Mouse (Mus musculus) myocyte (in vitro differentiated cells): ENCODE data around the gene Rdh9.
"Not testable (repeated sequence)": the region's sequence is repeated elsewhere in the genome, so short reads cannot be mapped to it uniquely, and the experiment has no call there.

ENCODE experiments used
- CEBPB ChIP-seq: IDR thresholded peaks from 2 replicates; pipeline ENCODE4 v1.6.1; 2011; ENCODE audit warnings: mild to moderate bottlenecking, moderate library complexity; ENCODE audit not compliant: poor library complexity, insufficient read depth, severe bottlenecking
- MYOD1 ChIP-seq, 3 experiments: IDR thresholded peaks; one replicate each; pipeline ENCODE4 v1.6.1; 2011; ENCODE audit warnings: control low read depth in 2 of 3, low read depth in 2 of 3, mild to moderate bottlenecking in 2 of 3, moderate library complexity in 1 of 3; ENCODE audit not compliant: insufficient read length in 2 of 3, control insufficient read depth in 1 of 3
- SRF ChIP-seq: IDR thresholded peaks from one replicate; pipeline ENCODE4 v1.6.1; 2011; ENCODE audit warnings: low read depth; ENCODE audit not compliant: control insufficient read depth, insufficient read length

DNA sequence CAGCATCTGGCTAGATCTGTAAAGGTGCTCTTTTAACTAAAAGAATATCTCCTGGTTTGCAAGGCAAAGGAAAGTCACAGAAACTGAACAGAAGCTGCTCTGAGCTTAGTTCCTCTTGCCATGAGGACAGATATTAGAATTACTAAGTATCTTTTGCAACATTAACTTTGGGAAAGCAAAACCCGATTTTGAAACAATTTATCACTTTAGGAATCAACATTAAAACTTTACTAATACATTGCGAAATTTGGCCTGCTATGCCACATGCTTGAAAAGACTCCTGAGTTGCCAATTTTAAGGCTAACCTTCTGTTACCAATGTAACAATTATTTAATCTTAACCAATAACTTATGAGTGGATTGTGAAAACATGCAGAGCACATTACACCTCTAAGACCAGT lies 45.6 kb downstream of the Rdh9 start:
- not testable (repeated sequence) for TF ChIP-seq CEBPB; MYOD1 (IDR thresholded peaks at IDR 0.05; ENCODE audit: control insufficient read depth in 1 of 3, insufficient read length in 2 of 3, low read depth in 2 of 3); SRF
